Mouse (Mus musculus): ENCODE measurements around the gene Tmem185b. TPM values are rescaled to one million over a fixed set of nuclear protein-coding genes. Genes with fewer than 3 reads are reported as not detected.

The Tmem185b gene
- polyA plus RNA-seq, 1 experiment = 15.6 TPM

DNA sequence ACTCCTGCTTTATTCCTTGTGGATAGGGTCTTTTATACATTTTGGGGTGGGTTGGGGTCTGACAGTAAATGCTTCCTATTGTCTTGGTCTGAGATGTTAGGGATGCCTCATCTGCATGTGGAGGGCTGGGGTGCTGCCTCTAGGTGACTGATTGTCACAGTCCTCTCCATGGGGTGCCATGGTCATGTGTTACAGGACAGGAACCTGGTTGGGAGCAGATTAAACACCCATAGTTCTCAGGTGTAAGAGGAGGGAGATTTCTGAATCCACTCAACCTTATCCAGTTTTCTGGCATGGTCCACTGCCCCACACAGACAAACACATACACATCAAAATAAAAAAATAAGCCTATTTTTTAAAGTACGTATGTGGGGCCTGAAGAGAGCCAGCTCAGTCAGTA, 33.5 kb upstream of the Tmem185b start:
- no peak for DNase-seq (ENCODE audit: low read depth)
- TF ChIP-seq CTCF (IDR thresholded peaks at IDR 0.05; ENCODE audit: borderline replicate concordance, extremely low read depth, insufficient read depth, insufficient read length) (no peak), POLR2A (IDR thresholded peaks at IDR 0.05; ENCODE audit: borderline replicate concordance, extremely low read depth, insufficient read depth, insufficient read length, poor library complexity, severe bottlenecking) (no peak)

DNA sequence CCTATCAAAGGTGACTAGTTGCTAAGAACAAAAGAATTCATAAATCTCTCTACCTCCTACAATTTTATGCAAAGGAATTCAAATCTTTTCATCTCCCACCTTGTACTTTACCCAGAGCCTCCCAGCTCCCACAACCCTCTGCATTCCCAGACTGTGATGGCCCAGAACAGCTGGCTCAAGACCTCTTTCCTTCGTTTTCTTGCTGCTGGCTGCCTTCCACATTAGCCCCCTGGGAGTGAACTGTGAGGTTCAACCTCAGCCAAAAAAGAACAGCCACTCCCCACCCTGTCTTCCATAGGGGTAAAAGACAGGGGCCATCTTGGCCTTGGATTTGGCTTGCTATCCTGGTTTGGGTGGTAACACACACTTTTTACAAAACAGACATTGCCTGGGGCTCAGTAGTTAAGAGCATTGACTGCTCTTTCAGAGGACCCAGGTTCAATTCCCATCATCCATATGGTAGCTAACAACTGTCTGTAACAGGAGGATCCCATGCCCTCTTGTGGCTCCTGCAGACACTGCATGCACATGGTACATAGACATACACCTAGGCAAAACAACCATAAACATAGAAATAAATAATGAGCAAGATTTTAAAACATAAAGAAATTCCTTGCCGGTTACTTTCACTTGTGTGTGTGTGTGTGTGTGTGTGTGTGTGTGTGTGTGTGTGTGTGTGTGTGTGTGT, 31.8 kb upstream of the Tmem185b start:
- TF ChIP-seq POLR2A (IDR thresholded peaks at IDR 0.05; ENCODE audit: borderline replicate concordance, extremely low read depth, insufficient read depth, insufficient read length, poor library complexity, severe bottlenecking) (no peak), CTCF (IDR thresholded peaks at IDR 0.05; ENCODE audit: borderline replicate concordance, extremely low read depth, insufficient read depth, insufficient read length) (peak; percentile 11; the same call in 1 of the 2 replicates)
- no peak for DNase-seq (ENCODE audit: low read depth)

DNA sequence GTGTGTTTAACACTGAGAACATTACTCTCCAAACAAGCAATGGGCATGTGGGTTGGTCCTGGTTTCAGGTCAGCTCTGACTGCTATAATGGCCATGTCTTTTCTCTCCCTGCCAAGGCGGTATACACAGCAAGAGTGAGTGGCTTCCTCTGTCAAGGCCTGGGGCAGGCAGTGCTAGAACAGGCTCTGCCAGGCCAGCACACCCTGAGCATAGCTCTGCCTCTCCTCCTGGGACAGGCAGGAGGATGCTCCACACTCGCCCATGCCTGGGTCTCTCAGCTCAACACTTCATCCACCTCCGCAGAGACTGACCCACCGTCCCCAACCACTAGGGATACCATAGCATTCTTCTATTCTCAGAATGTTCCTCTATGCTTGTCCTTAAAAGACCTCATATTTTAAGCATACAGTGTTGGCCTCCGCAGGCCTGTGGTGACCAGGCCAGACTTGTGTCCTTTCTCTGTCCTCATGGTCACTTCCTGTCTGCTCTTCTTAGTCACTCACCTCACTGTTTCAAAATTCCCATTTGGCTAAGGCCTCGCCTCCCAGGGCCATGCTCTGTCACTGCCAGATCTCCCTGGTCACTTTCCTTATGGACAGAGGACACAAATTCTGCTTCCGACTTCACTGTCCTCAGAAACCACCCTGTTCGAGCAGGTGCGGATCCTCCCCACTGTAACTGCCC, 31.1 kb upstream of the Tmem185b start:
- no peak for DNase-seq (ENCODE audit: low read depth)
- TF ChIP-seq POLR2A (IDR thresholded peaks at IDR 0.05; ENCODE audit: borderline replicate concordance, extremely low read depth, insufficient read depth, insufficient read length, poor library complexity, severe bottlenecking) (no peak), CTCF (IDR thresholded peaks at IDR 0.05; ENCODE audit: borderline replicate concordance, extremely low read depth, insufficient read depth, insufficient read length) (no peak)

DNA sequence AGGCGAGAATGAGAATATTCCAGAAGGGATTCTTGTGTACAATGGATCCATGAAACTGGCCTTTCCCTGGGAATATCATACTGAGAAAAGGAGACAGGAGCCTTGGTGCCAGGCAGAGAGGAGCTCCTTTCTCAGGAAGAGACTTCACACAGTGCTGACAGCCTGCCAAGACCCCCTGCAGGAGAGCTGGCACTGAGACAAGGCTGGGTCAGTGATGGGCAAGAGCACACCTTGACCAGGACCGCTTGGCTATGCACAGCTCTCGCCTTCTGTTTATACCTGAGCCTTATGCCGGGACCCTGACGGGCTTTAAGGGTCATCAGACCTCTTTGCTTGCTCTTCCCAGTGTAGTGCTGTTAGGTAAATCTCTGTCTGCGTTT, 30.6 kb upstream of the Tmem185b start:
- no peak for DNase-seq (ENCODE audit: low read depth)
- TF ChIP-seq POLR2A (IDR thresholded peaks at IDR 0.05; ENCODE audit: borderline replicate concordance, extremely low read depth, insufficient read depth, insufficient read length, poor library complexity, severe bottlenecking) (no peak), CTCF (IDR thresholded peaks at IDR 0.05; ENCODE audit: borderline replicate concordance, extremely low read depth, insufficient read depth, insufficient read length) (no peak)

DNA sequence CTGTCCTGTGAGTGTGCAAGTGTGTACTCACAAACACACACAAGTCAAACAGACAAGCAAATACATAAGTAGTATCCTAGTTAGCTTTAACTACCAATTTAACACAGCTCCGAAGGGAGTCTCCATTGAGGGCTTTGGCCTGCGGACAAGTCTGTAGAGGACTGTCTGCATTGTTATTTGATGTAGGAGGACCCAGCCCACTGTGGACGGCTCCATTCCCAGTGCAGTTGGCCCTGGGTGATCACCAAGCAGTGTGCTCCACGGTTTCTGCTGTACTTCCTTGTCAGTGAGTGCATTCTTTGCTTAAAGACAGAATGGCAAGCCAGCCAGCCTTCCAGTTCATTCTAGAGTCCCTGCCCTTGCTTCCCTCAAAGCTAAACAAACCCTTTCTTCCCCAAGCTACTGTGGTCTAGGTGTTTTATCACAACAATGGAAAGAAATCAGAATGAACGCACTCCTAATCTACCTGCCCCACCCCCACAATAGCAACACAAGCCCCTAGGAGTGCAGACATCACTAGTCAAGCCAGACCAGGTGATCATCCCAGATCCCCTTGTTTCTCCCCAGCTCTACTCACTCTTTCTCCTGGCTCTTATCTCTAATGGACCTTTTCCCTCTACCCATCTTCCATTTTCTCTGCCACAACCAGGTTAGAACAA, 28.5 kb upstream of the Tmem185b start:
- TF ChIP-seq POLR2A (IDR thresholded peaks at IDR 0.05; ENCODE audit: borderline replicate concordance, extremely low read depth, insufficient read depth, insufficient read length, poor library complexity, severe bottlenecking) (no peak), CTCF (IDR thresholded peaks at IDR 0.05; ENCODE audit: borderline replicate concordance, extremely low read depth, insufficient read depth, insufficient read length) (no peak)

DNA sequence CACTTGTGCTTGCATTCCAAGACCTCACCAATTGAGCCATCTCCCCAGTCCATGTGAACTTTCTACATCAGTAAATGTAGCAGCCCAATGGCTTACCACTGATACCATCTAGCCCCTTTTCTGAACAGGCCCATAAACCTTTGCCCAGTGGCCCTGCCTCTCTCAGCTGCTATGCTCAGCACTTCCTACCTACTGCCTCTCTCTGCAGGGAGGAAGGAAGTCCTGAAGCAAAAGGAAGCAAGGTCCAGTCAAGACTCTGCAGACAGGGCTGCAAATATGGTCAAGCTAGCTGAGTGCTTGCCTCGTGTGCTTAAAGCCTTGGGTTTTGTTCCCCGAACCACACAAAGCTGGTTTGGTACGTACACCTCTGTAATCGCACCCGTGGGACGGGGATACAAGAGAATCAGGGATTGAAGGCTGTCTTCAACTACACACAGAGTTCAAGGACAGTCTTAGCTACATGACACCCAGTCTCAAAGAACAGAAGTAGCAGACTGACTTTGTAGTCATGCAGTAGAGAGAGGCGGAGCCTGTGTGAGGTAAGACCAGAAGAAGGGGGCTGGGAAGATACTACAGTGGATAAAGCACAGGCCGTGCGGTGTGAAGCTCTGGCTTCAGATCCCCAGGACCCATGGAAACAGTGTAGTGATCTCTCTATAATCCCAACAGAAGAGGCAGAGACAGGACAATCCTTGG, 27.3 kb upstream of the Tmem185b start:
- no peak for DNase-seq (ENCODE audit: low read depth)
- no peak for TF ChIP-seq POLR2A (IDR thresholded peaks at IDR 0.05; ENCODE audit: borderline replicate concordance, extremely low read depth, insufficient read depth, insufficient read length, poor library complexity, severe bottlenecking)

More for the DNA sequence above, 28.5 kb upstream of the Tmem185b start:
- no peak for DNase-seq (ENCODE audit: low read depth)

DNA sequence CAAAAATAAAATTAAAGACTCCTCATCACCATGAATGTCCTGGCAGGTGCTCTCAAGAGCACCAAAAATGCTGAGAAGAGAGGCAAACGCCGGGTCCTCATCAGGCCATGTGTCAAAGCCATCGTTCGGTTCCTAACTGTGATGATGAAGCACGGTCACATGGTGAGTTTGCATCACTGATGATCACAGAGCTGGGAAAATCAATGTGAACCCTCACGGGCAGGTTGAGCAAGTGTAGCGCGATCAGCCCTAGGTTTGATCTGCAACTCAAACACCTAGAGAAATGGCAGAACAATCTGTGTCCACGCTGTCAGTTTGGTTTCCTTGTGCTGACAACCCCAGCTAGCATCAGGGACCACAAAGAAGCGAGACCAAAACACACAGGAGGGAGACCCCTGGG, 26.5 kb upstream of the Tmem185b start:
- DNase-seq (ENCODE audit: low read depth) = no peak
- TF ChIP-seq CTCF (IDR thresholded peaks at IDR 0.05; ENCODE audit: borderline replicate concordance, extremely low read depth, insufficient read depth, insufficient read length) = no peak
- TF ChIP-seq POLR2A (IDR thresholded peaks at IDR 0.05; ENCODE audit: borderline replicate concordance, extremely low read depth, insufficient read depth, insufficient read length, poor library complexity, severe bottlenecking) = no peak

DNA sequence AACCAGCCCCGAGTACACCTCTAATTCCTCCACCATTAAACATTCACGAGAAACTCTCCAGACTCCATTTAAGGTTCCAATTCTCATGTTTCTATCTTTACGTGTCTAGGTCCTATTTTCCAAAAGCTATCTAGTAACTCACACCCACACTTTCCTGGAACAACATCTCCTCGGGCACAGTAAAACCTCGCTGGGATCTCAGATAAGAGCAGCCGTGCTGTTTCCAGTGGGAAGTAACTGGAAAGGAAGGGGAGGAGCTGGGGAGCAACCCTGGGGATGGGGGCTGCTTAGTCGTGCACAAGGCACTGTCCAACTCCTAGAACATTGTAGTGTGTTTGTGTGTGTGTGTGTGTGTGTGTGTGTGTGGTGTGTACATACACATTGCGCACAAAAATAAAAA, 24.1 kb upstream of the Tmem185b start:
- no peak for DNase-seq (ENCODE audit: low read depth)
- no peak for TF ChIP-seq POLR2A (IDR thresholded peaks at IDR 0.05; ENCODE audit: borderline replicate concordance, extremely low read depth, insufficient read depth, insufficient read length, poor library complexity, severe bottlenecking)
- TF ChIP-seq CTCF (IDR thresholded peaks at IDR 0.05; ENCODE audit: borderline replicate concordance, extremely low read depth, insufficient read depth, insufficient read length) = no peak

DNA sequence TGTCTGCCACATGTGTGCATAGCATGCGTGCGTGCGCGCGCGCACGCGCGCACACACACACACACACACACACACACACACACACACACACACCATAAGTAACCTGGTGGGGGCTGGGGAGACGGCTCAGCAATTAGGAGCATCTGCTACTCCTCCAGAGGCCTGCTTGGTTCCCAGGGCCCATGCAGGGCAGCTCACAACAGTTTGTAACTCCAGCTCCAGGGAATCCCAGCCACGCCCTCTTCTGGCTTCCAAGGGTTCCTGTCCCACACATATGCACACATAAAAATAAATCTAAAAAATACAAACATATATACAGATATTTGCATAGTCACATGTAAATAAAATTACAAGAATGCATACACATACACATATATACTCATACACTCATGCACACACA, 23.2 kb upstream of the Tmem185b start:
- TF ChIP-seq POLR2A (IDR thresholded peaks at IDR 0.05; ENCODE audit: borderline replicate concordance, extremely low read depth, insufficient read depth, insufficient read length, poor library complexity, severe bottlenecking) = no peak
- TF ChIP-seq CTCF (IDR thresholded peaks at IDR 0.05; ENCODE audit: borderline replicate concordance, extremely low read depth, insufficient read depth, insufficient read length) = no peak
- no peak for DNase-seq (ENCODE audit: low read depth)

DNA sequence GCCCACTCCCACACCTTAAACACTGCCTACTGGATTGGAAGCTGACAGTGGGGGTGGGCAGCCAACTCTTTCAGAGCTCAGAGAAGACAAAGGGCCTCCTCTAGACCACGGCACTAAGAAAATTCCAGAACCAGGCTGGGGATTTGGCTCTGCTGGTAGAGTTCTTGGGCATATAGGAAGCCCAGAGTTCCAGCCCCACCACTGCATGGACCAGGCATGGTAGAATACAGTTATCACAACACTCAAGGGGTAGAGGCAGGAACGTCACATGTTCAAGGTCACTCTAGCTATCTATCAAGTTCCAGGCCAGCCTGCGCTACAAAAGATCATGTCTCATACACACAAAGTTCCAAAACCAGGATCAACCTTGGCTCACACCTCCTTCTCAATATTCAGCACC, 22.8 kb upstream of the Tmem185b start:
- DNase-seq (ENCODE audit: low read depth) = no peak
- TF ChIP-seq POLR2A (IDR thresholded peaks at IDR 0.05; ENCODE audit: borderline replicate concordance, extremely low read depth, insufficient read depth, insufficient read length, poor library complexity, severe bottlenecking) = no peak
- no peak for TF ChIP-seq CTCF (IDR thresholded peaks at IDR 0.05; ENCODE audit: borderline replicate concordance, extremely low read depth, insufficient read depth, insufficient read length)

DNA sequence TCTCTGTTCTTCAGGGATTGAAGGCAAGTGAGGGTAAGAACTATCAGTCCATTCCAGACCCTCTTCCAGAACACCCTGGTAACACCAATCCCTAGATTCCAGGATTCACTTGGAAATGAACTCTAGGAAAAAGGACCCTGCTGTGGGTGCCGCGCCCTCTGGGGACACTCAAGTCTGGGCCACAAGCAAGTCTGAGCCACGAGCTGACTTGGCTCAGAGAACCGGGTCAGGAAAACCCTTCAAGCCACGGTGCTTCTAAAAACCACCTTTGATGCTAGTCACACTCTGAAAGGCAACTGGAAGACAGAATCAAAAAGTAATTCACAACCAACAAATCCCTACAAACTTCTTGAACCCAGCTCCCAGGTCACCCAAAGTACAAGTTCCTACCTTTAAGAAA, 22.2 kb upstream of the Tmem185b start:
- no peak for TF ChIP-seq POLR2A (IDR thresholded peaks at IDR 0.05; ENCODE audit: borderline replicate concordance, extremely low read depth, insufficient read depth, insufficient read length, poor library complexity, severe bottlenecking)
- no peak for TF ChIP-seq CTCF (IDR thresholded peaks at IDR 0.05; ENCODE audit: borderline replicate concordance, extremely low read depth, insufficient read depth, insufficient read length)
- no peak for DNase-seq (ENCODE audit: low read depth)

Data from brain, embryonic 14.5 days (tissue).